Mouse (Mus musculus) lung, embryonic 15.5 days (tissue): Measurements from ENCODE around the gene Dao. TPM values are rescaled to one million over a fixed set of nuclear protein-coding genes. Genes with fewer than 3 reads are reported as not detected.

ENCODE experiments used
- ATAC-seq: fragments of 200-750 bp; cut with Nextera tagmentation; 2 replicates; pipeline ENCODE4 v1.8.0; 2017; ENCODE audit warnings: moderate number of reproducible peaks, borderline replicate concordance; ENCODE audit not compliant: low FRiP score, low TSS enrichment; ENCODE audit errors: extremely low read depth
- H3K27ac ChIP-seq: fragments of 300-500 bp; sonication (generic); 2 replicates; pipeline ENCODE4 v1.5.1; 2015; ENCODE audit warnings: moderate library complexity, mild to moderate bottlenecking, inconsistent platforms
- H3K27me3 ChIP-seq: fragments of 300-500 bp; sonication (generic); 2 replicates; pipeline ENCODE4 v1.6.1; 2015; ENCODE audit warnings: inconsistent platforms
- H3K36me3 ChIP-seq: fragments of 300-500 bp; sonication (generic); 2 replicates; pipeline ENCODE4 v1.6.1; 2015; ENCODE audit warnings: inconsistent platforms
- H3K4me1 ChIP-seq: fragments of 300-500 bp; sonication (generic); 2 replicates; pipeline ENCODE4 v1.6.1; 2015; ENCODE audit warnings: inconsistent platforms
- H3K4me2 ChIP-seq: fragments of 300-500 bp; sonication (generic); 2 replicates; pipeline ENCODE4 v1.6.1; 2015; ENCODE audit warnings: inconsistent platforms, mild to moderate bottlenecking, moderate library complexity
- H3K4me3 ChIP-seq: fragments of 300-500 bp; sonication (generic); 2 replicates; pipeline ENCODE4 v1.5.1; 2015; ENCODE audit warnings: mild to moderate bottlenecking, inconsistent platforms
- H3K9ac ChIP-seq: fragments of 300-500 bp; sonication (generic); 2 replicates; pipeline ENCODE4 v1.6.1; 2015; ENCODE audit warnings: inconsistent platforms
- H3K9me3 ChIP-seq: fragments of 300-500 bp; sonication (generic); 2 replicates; pipeline ENCODE4 v1.6.1; 2016; ENCODE audit warnings: inconsistent platforms
- WGBS: fragments of 180-500 bp; shearing (Covaris S2); methylation state at CpG from one replicate; pipeline ENCODE4 v1.1.7; 2015; 5-methylcytosine and 5-hydroxymethylcytosine counted together
- polyA plus RNA-seq: library from polyadenylated mRNA; unstranded; fragments of >200 nt; fragmentation: Nextera tagmentation; extraction: Ambion mirVana; gene quantifications from 2 replicates; pipeline ENCODE4 v1.2.1, GENCODE M21; 2015

Dao gene
- polyA plus RNA-seq, 1 experiment from 2014 or later, result not detected

GRCm38 (mm10) chr5:114004573-114004972 lies 1.1 kb downstream of the Dao start:
- ATAC-seq, result no peak
- Histone ChIP-seq H3K4me2 (no peak overlapping the region), H3K9me3 (no peaks in the 10 kb centered on the region), H3K27ac (no peak overlapping the region), H3K4me1 (no peaks in the 10 kb centered on the region), H3K9ac (no peak overlapping the region), H3K4me3 (no peak overlapping the region), H3K27me3 (no peaks in the 10 kb centered on the region), H3K36me3 (no peaks in the 10 kb centered on the region)
- 74% methylated on average over 11 of the region's 11 CpGs for WGBS

- H3K9ac ChIP-seq, result no peak overlapping the region
- H3K9me3 ChIP-seq, result no peaks in the 10 kb centered on the region
- H3K27ac ChIP-seq, result no peak overlapping the region
- H3K27me3 ChIP-seq, result no peaks in the 10 kb centered on the region
- no peak for ATAC-seq
- WGBS, result 82% methylated on average over 5 of the region's 5 CpGs
- no peak overlapping the region for H3K4me3 ChIP-seq
- no peak overlapping the region for H3K4me2 ChIP-seq
- no peaks in the 10 kb centered on the region for H3K4me1 ChIP-seq
- no peaks in the 10 kb centered on the region for H3K36me3 ChIP-seq
These were observed 1.6 kb downstream of the Dao start for GRCm38 (mm10) chr5:114005100-114005499.

- Histone ChIP-seq H3K4me2 (no peak overlapping the region), H3K36me3 (no peaks in the 10 kb centered on the region), H3K4me3 (no peak overlapping the region), H3K27me3 (no peaks in the 10 kb centered on the region), H3K4me1 (no peaks in the 10 kb centered on the region), H3K9me3 (no peaks in the 10 kb centered on the region), H3K27ac (no peak overlapping the region), H3K9ac (no peak overlapping the region)
- 57% methylated on average over 4 of the region's 4 CpGs for WGBS
- ATAC-seq, result no peak
These were observed 3.5 kb downstream of the Dao start for GRCm38 (mm10) chr5:114006974-114007373.

- Histone ChIP-seq H3K4me2 (no peak overlapping the region), H3K36me3 (no peaks in the 10 kb centered on the region), H3K9me3 (no peaks in the 10 kb centered on the region), H3K4me1 (no peaks in the 10 kb centered on the region), H3K4me3 (no peak overlapping the region), H3K27me3 (no peaks in the 10 kb centered on the region), H3K9ac (no peak overlapping the region), H3K27ac (no peak overlapping the region)
- no peak for ATAC-seq
- WGBS, result 77% methylated on average over 12 of the region's 12 CpGs
These were observed 4.4 kb downstream of the Dao start for GRCm38 (mm10) chr5:114007753-114008453.

- no peaks in the 10 kb centered on the region for H3K27me3 ChIP-seq
- no peaks in the 10 kb centered on the region for H3K4me1 ChIP-seq
- 58% methylated on average over 4 of the region's 4 CpGs for WGBS
- H3K27ac ChIP-seq, result no peak overlapping the region
- H3K9me3 ChIP-seq, result no peaks in the 10 kb centered on the region
- ATAC-seq, result no peak
- H3K9ac ChIP-seq, result no peak overlapping the region
- H3K4me2 ChIP-seq, result no peak overlapping the region
- H3K36me3 ChIP-seq, result no peaks in the 10 kb centered on the region
- H3K4me3 ChIP-seq, result no peak overlapping the region
These were observed 5.5 kb downstream of the Dao start for GRCm38 (mm10) chr5:114009049-114009448.

- Histone ChIP-seq H3K27me3 (no peaks in the 10 kb centered on the region), H3K9me3 (no peaks in the 10 kb centered on the region), H3K27ac (no peak overlapping the region), H3K9ac (no peak overlapping the region), H3K4me2 (no peak overlapping the region), H3K4me3 (no peak overlapping the region), H3K36me3 (no peaks in the 10 kb centered on the region), H3K4me1 (no peaks in the 10 kb centered on the region)
- ATAC-seq, result no peak
- WGBS, result 57% methylated on average over 7 of the region's 7 CpGs
These were observed 11.6 kb downstream of the Dao start for GRCm38 (mm10) chr5:114015121-114015520.

- Histone ChIP-seq H3K9me3 (no peaks in the 10 kb centered on the region), H3K27me3 (no peaks in the 10 kb centered on the region), H3K4me2 (no peak overlapping the region), H3K4me3 (no peak overlapping the region), H3K4me1 (no peaks in the 10 kb centered on the region), H3K36me3 (no peaks in the 10 kb centered on the region), H3K27ac (no peak overlapping the region), H3K9ac (no peak overlapping the region)
- WGBS, result 44% methylated on average over 6 of the region's 6 CpGs
- no peak for ATAC-seq
These were observed 20.9 kb downstream of the Dao start for GRCm38 (mm10) chr5:114024390-114024789.

GRCm38 (mm10) chr5:114024885-114025284 lies 21.4 kb downstream of the Dao start:
- Histone ChIP-seq H3K36me3 (no peaks in the 10 kb centered on the region), H3K4me3 (no peak overlapping the region), H3K9ac (no peak overlapping the region), H3K27ac (no peak overlapping the region), H3K4me2 (no peak overlapping the region), H3K4me1 (no peaks in the 10 kb centered on the region), H3K9me3 (no peaks in the 10 kb centered on the region), H3K27me3 (no peaks in the 10 kb centered on the region)
- 7% methylated on average over 8 of the region's 10 CpGs for WGBS
- ATAC-seq, result 0 out of 2 replicates have a peak, but pooled peaks have one; percentile 10

GRCm38 (mm10) chr5:114027217-114027944 lies 23.9 kb downstream of the Dao start:
- 77% methylated on average over 12 of the region's 12 CpGs for WGBS
- no peaks in the 10 kb centered on the region for H3K27me3 ChIP-seq
- no peak overlapping the region for H3K4me2 ChIP-seq
- ATAC-seq, result no peak
- no peaks in the 10 kb centered on the region for H3K4me1 ChIP-seq
- no peak overlapping the region for H3K27ac ChIP-seq
- H3K9ac ChIP-seq, result no peak overlapping the region
- H3K4me3 ChIP-seq, result no peak overlapping the region
- no peaks in the 10 kb centered on the region for H3K36me3 ChIP-seq
- no peaks in the 10 kb centered on the region for H3K9me3 ChIP-seq

GRCm38 (mm10) chr5:114028111-114028510 lies 24.6 kb downstream of the Dao start:
- ATAC-seq, result no peak
- H3K27me3 ChIP-seq, result no peaks in the 10 kb centered on the region
- no peak overlapping the region for H3K27ac ChIP-seq
- WGBS, result 77% methylated on average over 12 of the region's 12 CpGs
- no peak overlapping the region for H3K9ac ChIP-seq
- H3K4me2 ChIP-seq, result no peak overlapping the region
- no peak overlapping the region for H3K4me3 ChIP-seq
- no peaks in the 10 kb centered on the region for H3K4me1 ChIP-seq
- no peaks in the 10 kb centered on the region for H3K36me3 ChIP-seq
- H3K9me3 ChIP-seq, result no peaks in the 10 kb centered on the region

- Histone ChIP-seq H3K4me3 (no peak overlapping the region), H3K36me3 (no peaks in the 10 kb centered on the region), H3K9ac (no peak overlapping the region), H3K27ac (no peak overlapping the region), H3K9me3 (no peaks in the 10 kb centered on the region), H3K4me2 (no peak overlapping the region), H3K27me3 (no peaks in the 10 kb centered on the region), H3K4me1 (no peaks in the 10 kb centered on the region)
- WGBS, result 90% methylated on average over 12 of the region's 12 CpGs
- ATAC-seq, result no peak
These were observed 27.1 kb downstream of the Dao start for GRCm38 (mm10) chr5:114030652-114031051.

- no peaks in the 10 kb centered on the region for H3K27me3 ChIP-seq
These were observed 28.8 kb downstream of the Dao start for GRCm38 (mm10) chr5:114032161-114032763.

More at GRCm38 (mm10) chr5:114032161-114032763, 28.8 kb downstream of the Dao start:
- H3K4me2 ChIP-seq, result no peak overlapping the region
- H3K9me3 ChIP-seq, result no peaks in the 10 kb centered on the region
- no peak overlapping the region for H3K9ac ChIP-seq
- H3K4me3 ChIP-seq, result no peak overlapping the region
- H3K4me1 ChIP-seq, result no peaks in the 10 kb centered on the region
- no peak overlapping the region for H3K27ac ChIP-seq
- ATAC-seq, result no peak
- 79% methylated on average over 3 of the region's 3 CpGs for WGBS
- H3K36me3 ChIP-seq, result no peaks in the 10 kb centered on the region
